Mouse (Mus musculus) cerebellum, adult 2 months (tissue): ENCODE measurements at regions not wholly inside any gene's neighbourhood (a gene's known extent, or its start where the extent isn't known, plus 50 kb on each side); places are given as distances from the start of the nearest gene placed in this dataset.

Experiments used
- CTCF ChIP-seq: fragments of 200-500 bp; IDR thresholded peaks from 2 replicates; pipeline ENCODE4 v1.5.1; 2011; ENCODE audit warnings: low read depth, mild to moderate bottlenecking, control low read depth, low read length, moderate library complexity, borderline replicate concordance; ENCODE audit not compliant: insufficient read depth
- POLR2A ChIP-seq: fragments of 200-500 bp; IDR thresholded peaks from 2 replicates; pipeline ENCODE4 v1.6.1; 2011; ENCODE audit warnings: low read length, control low read depth, borderline replicate concordance; ENCODE audit not compliant: insufficient read depth

- no peak for TF ChIP-seq CTCF
- TF ChIP-seq POLR2A: no peak
Measured at GRCm38 (mm10) chr13:98573261-98574056, 63.8 kb downstream of the Tmem174 start.
